Mouse (Mus musculus): Measurements from ENCODE around the gene Zfhx3. TPM values are rescaled to one million over a fixed set of nuclear protein-coding genes. Genes with fewer than 3 reads are reported as not detected.

The Zfhx3 gene
- polyA plus RNA-seq, 1 experiment, result 2.5 TPM

DNA sequence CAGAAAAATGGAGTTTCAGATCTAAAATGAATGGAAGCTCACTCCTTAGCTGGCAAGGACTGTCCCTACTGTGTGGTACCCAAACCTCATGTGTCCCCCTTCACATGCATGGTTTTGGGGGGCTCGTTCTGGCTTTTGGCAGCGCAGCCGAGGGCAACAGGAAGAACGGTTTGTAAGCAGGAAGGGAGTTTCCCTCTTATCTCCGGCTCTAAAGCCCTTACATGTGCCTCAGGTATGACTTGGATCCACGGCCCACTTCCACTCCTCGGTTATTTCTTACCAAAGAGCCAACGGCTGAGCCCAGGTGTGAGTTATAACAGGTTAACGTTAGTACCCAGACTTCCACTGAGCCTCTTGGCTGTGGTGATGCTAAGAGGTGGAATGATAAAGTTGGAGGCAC is 990.3 kb downstream of the Zfhx3 start:
- H3K4me1 ChIP-seq (ENCODE audit: control insufficient read depth, insufficient read depth, low read length), result no peaks in the 10 kb centered on the region
- 70% methylated on average over 9 of the region's 9 CpGs for WGBS
- H3K27ac ChIP-seq (ENCODE audit: insufficient read depth, low read depth, low read length), result no peak overlapping the region
- H3K27me3 ChIP-seq (replicated peaks; ENCODE audit: control insufficient read depth, insufficient read depth, low read length), result no peaks in the 10 kb centered on the region
- no peak overlapping the region for H3K4me3 ChIP-seq (ENCODE audit: insufficient read depth, low read depth, low read length)
- H3K36me3 ChIP-seq (ENCODE audit: control insufficient read depth, insufficient read depth, low read length), result no peaks in the 10 kb centered on the region; the same call in 1 of the 2 replicates
- no peak for DNase-seq
- TF ChIP-seq POLR2A (IDR thresholded peaks at IDR 0.05; ENCODE audit: low read depth, low read length) (no peak), CTCF (conservative IDR thresholded peaks at IDR 0.05; ENCODE audit: insufficient read depth, insufficient read length, low read depth, low read length) (no peak)

GRCm38 (mm10) chr8:108935834-108936694 is 993.6 kb downstream of the Zfhx3 start:
- Histone ChIP-seq H3K36me3 (ENCODE audit: control insufficient read depth, insufficient read depth, low read length) (no peaks in the 10 kb centered on the region; the same call in 1 of the 2 replicates), H3K4me1 (ENCODE audit: control insufficient read depth, insufficient read depth, low read length) (no peaks in the 10 kb centered on the region), H3K4me3 (ENCODE audit: insufficient read depth, low read depth, low read length) (no peak overlapping the region), H3K27ac (ENCODE audit: insufficient read depth, low read depth, low read length) (no peak overlapping the region), H3K27me3 (replicated peaks; ENCODE audit: control insufficient read depth, insufficient read depth, low read length) (no peaks in the 10 kb centered on the region)
- 82% methylated on average over 18 of the region's 18 CpGs for WGBS
- TF ChIP-seq CTCF (conservative IDR thresholded peaks at IDR 0.05; ENCODE audit: insufficient read depth, insufficient read length, low read depth, low read length), result no peak
- TF ChIP-seq POLR2A (IDR thresholded peaks at IDR 0.05; ENCODE audit: low read depth, low read length), result no peak
- no peak for DNase-seq

GRCm38 (mm10) chr8:108936695-108937448 is 994.4 kb downstream of the Zfhx3 start:
- Histone ChIP-seq H3K27me3 (replicated peaks; ENCODE audit: control insufficient read depth, insufficient read depth, low read length) (no peaks in the 10 kb centered on the region), H3K27ac (ENCODE audit: insufficient read depth, low read depth, low read length) (no peak overlapping the region), H3K36me3 (ENCODE audit: control insufficient read depth, insufficient read depth, low read length) (no peaks in the 10 kb centered on the region; the same call in 1 of the 2 replicates), H3K4me1 (ENCODE audit: control insufficient read depth, insufficient read depth, low read length) (no peaks in the 10 kb centered on the region), H3K4me3 (ENCODE audit: insufficient read depth, low read depth, low read length) (no peak overlapping the region)
- DNase-seq, result no peak
- TF ChIP-seq CTCF (conservative IDR thresholded peaks at IDR 0.05; ENCODE audit: insufficient read depth, insufficient read length, low read depth, low read length) (no peak), POLR2A (IDR thresholded peaks at IDR 0.05; ENCODE audit: low read depth, low read length) (no peak)
- 74% methylated on average over 19 of the region's 19 CpGs for WGBS

DNA sequence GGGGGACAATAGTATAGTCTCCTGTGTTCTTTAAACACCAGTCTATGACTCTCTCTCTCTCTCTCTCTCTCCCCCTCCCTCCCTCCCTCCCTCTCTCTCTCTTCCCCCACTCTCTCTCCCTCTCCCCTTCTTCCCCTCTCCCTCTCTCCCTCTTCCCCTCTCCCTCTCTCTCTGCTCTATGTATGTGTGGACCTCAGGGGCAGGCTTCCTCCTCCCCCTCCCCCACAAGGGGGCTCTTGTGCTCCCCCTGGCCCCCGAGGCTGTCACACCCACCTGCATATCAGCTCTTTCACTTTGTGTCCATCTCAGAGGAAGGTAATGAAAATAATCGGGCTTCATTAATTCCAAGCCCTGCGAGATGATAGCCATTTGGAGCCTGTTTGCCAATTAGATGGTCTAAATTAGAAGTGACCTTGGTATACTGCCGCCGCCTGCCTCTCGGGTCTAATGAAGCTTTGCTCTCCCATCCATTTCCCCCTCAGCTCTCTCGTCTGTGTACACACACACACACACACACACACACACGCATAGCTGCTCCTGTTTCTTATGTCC is 995.5 kb downstream of the Zfhx3 start:
- H3K27ac ChIP-seq (ENCODE audit: insufficient read depth, low read depth, low read length), result no peak overlapping the region
- no peak for DNase-seq
- no peaks in the 10 kb centered on the region for H3K27me3 ChIP-seq (replicated peaks; ENCODE audit: control insufficient read depth, insufficient read depth, low read length)
- H3K4me1 ChIP-seq (ENCODE audit: control insufficient read depth, insufficient read depth, low read length), result no peaks in the 10 kb centered on the region
- 74% methylated on average over 8 of the region's 8 CpGs for WGBS
- H3K36me3 ChIP-seq (ENCODE audit: control insufficient read depth, insufficient read depth, low read length), result no peaks in the 10 kb centered on the region; the same call in 1 of the 2 replicates
- H3K4me3 ChIP-seq (ENCODE audit: insufficient read depth, low read depth, low read length), result no peak overlapping the region
- no peak for TF ChIP-seq CTCF (conservative IDR thresholded peaks at IDR 0.05; ENCODE audit: insufficient read depth, insufficient read length, low read depth, low read length)
- no peak for TF ChIP-seq POLR2A (IDR thresholded peaks at IDR 0.05; ENCODE audit: low read depth, low read length)

- WGBS, result 65% methylated on average over 8 of the region's 8 CpGs
- Histone ChIP-seq H3K4me1 (ENCODE audit: control insufficient read depth, insufficient read depth, low read length) (no peaks in the 10 kb centered on the region), H3K27ac (ENCODE audit: insufficient read depth, low read depth, low read length) (no peak overlapping the region), H3K27me3 (replicated peaks; ENCODE audit: control insufficient read depth, insufficient read depth, low read length) (no peaks in the 10 kb centered on the region), H3K4me3 (ENCODE audit: insufficient read depth, low read depth, low read length) (no peak overlapping the region), H3K36me3 (ENCODE audit: control insufficient read depth, insufficient read depth, low read length) (peaks cover 9% of the 10 kb centered on the region)
- TF ChIP-seq POLR2A (IDR thresholded peaks at IDR 0.05; ENCODE audit: low read depth, low read length) (no peak), CTCF (conservative IDR thresholded peaks at IDR 0.05; ENCODE audit: insufficient read depth, insufficient read length, low read depth, low read length) (no peak)
- no peak for DNase-seq
Measured at GRCm38 (mm10) chr8:108942686-108943085, 1000.2 kb downstream of the Zfhx3 start.

- no peak for DNase-seq
- WGBS, result 75% methylated on average over 11 of the region's 11 CpGs
- Histone ChIP-seq H3K36me3 (ENCODE audit: control insufficient read depth, insufficient read depth, low read length) (peaks cover 9% of the 10 kb centered on the region), H3K27ac (ENCODE audit: insufficient read depth, low read depth, low read length) (no peak overlapping the region), H3K4me1 (ENCODE audit: control insufficient read depth, insufficient read depth, low read length) (no peaks in the 10 kb centered on the region), H3K27me3 (replicated peaks; ENCODE audit: control insufficient read depth, insufficient read depth, low read length) (no peaks in the 10 kb centered on the region), H3K4me3 (ENCODE audit: insufficient read depth, low read depth, low read length) (no peak overlapping the region)
- TF ChIP-seq CTCF (conservative IDR thresholded peaks at IDR 0.05; ENCODE audit: insufficient read depth, insufficient read length, low read depth, low read length) (no peak), POLR2A (IDR thresholded peaks at IDR 0.05; ENCODE audit: low read depth, low read length) (no peak)
Measured at GRCm38 (mm10) chr8:108943132-108943531, 1000.7 kb downstream of the Zfhx3 start.

GRCm38 (mm10) chr8:108944312-108944711 is 1001.9 kb downstream of the Zfhx3 start:
- no peak overlapping the region for H3K27ac ChIP-seq (ENCODE audit: insufficient read depth, low read depth, low read length)
- H3K4me3 ChIP-seq (ENCODE audit: insufficient read depth, low read depth, low read length), result no peak overlapping the region
- no peaks in the 10 kb centered on the region for H3K27me3 ChIP-seq (replicated peaks; ENCODE audit: control insufficient read depth, insufficient read depth, low read length)
- H3K36me3 ChIP-seq (ENCODE audit: control insufficient read depth, insufficient read depth, low read length), result peaks cover 9% of the 10 kb centered on the region
- 78% methylated on average over 13 of the region's 13 CpGs for WGBS
- TF ChIP-seq POLR2A (IDR thresholded peaks at IDR 0.05; ENCODE audit: low read depth, low read length) (no peak), CTCF (conservative IDR thresholded peaks at IDR 0.05; ENCODE audit: insufficient read depth, insufficient read length, low read depth, low read length) (no peak)
- H3K4me1 ChIP-seq (ENCODE audit: control insufficient read depth, insufficient read depth, low read length), result no peaks in the 10 kb centered on the region
- DNase-seq, result no peak

Data from kidney, adult 2 months (tissue).